Mouse (Mus musculus): ENCODE data around the gene Rbm19.

DNA sequence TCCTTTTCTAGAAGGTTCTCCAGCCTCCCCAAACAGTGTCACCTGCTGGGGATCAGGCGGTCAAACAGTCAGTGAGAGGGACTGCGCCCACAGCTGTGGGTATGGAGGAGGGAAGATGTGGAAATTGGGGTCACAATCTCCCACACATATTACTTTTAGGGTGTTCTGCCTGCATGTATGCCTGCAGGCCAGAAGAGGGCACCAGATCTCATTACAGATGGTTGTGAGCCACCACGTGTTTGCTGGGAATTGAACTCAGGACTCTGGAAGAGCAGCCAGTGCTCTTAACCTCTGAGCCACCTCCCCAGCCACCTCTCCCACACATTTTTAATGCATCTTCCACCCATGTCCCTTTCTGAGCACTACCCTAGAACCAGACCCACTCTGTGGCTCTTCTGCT is 88.1 kb downstream of the Rbm19 start:
- peak; percentile 37 for TF ChIP-seq CTCF (IDR thresholded peaks at IDR 0.05; ENCODE audit: low read depth)
- TF ChIP-seq EP300 (optimal IDR thresholded peaks at IDR 0.05), result no peak

All from stomach, postnatal 0 days (tissue).